Mouse (Mus musculus) brain, embryonic 14.5 days (tissue): ENCODE data around the gene Zfp213.

Experiments used
- CTCF ChIP-seq: fragments of 200-500 bp; IDR thresholded peaks from 2 replicates; pipeline ENCODE4 v1.5.1; 2012; ENCODE audit warnings: inconsistent platforms, mild to moderate bottlenecking, moderate library complexity, borderline replicate concordance; ENCODE audit not compliant: insufficient read depth, insufficient read length; ENCODE audit errors: extremely low read depth
- POLR2A ChIP-seq: fragments of 200-500 bp; IDR thresholded peaks from 2 replicates; pipeline ENCODE4 v1.6.1; 2012; ENCODE audit warnings: mild to moderate bottlenecking, inconsistent platforms, borderline replicate concordance; ENCODE audit not compliant: poor library complexity, insufficient read depth, insufficient read length, severe bottlenecking; ENCODE audit errors: extremely low read depth

- TF ChIP-seq POLR2A, result peak; percentile 57; the same call in 1 of the 2 replicates
- TF ChIP-seq CTCF, result no peak
Observed at GRCm38 (mm10) chr17:23592208-23592925, 28.3 kb upstream of the Zfp213 start.
